Mouse (Mus musculus): Measurements from ENCODE around the gene Rtn4.
"Not testable (repeated sequence)": the region's sequence is repeated elsewhere in the genome, so short reads cannot be mapped to it uniquely, and the experiment has no call there.

Rtn4 gene

DNA sequence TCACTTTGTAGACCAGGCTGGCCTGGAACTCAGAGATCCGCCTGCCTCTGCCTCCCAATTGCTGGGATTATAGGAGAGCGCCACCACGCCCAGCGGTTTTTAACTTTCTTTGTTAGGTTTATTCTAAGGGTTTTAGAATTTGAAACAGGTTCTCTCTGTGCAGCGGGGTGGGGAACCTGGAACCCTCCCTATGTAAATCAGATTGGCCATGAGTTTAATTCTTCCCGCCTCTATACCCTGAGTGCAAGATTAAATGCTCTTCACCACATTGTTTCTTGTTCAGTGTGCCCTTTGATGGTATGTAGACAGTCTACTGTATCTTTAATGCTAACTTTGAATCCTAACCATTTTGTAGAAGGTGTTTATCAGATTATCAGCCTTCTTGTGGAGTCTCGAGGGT, 21.4 kb downstream of the Rtn4 start:
- no peak for DNase-seq (ENCODE audit: low spot score)

DNA sequence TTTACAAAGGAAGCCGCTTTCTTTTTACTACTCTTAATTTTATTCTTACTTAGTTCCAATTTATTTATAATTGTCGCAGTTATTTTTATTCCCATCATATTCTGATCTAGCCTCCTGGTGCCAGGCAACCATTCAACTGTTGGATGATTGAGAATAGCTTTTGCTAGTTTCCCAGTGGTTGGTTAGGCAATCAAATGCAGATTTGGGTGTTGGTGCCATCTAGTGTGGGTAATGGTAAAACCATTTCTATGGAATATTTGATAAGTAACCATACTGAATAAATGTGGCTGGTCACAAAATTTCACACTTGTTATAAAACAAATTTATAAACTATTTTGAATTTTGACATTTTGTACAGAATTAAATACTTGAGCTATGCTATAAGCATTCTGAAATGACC, 22.0 kb downstream of the Rtn4 start:
- DNase-seq (ENCODE audit: low spot score), result no peak

DNA sequence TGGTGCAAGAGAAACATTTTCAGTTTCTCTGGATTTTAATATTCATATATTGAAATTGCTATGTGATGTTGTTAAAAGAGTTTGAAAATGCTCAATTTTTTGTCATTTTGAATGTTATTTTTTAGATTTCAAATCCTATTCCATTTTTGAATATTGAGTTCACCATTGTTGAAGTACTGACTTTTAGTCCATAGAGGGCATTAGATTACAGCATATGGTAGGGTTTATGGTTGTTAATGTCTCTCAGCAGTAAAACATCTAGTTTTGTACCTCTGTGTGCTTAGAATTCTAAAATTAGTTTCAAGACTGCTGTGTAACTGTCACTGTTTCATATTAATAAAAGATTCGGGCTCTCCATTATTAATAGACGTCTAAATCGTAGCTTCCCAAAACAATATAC, 22.8 kb downstream of the Rtn4 start:
- no peak for DNase-seq (ENCODE audit: low spot score)

DNA sequence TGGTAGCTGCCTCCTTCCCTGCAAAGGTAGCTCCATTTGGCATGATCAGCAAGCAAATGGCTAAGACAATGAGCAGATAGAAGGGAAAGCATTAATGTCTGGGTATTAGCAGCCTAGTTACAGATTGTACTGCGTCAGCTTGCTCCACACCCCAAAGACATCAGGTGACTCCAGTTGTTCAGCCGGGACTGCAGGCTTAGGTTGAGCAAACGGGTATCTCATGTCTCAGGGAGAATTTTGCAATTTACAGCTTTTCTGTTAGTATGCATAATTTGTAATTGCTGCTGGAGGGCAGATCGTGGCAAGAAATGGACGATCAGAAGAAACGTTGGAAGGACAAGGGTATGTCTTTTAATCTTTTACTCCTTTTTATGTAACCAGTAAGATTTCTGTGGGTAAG, 25.8 kb downstream of the Rtn4 start:
- DNase-seq (ENCODE audit: low spot score), result no peak

DNA sequence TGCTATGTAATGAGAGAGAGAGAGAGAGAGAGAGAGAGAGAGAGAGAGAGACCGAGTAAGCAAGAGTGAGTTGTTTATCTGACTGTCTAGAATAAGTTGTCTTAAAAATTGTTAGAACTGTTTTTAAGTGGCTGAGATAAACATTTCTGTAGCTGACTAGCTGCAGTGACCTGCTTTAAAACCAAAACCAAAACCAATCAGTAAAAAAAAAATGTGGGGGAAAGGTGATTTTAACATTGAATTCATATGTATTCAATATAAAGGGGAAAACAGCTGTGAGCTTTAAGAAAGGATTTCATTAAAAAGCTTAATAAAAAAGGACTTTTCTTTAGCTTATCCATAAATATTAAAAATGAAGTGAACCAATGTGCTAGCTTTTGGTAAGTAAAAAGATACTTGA, 26.9 kb downstream of the Rtn4 start:
- no peak for DNase-seq (ENCODE audit: low spot score)

DNA sequence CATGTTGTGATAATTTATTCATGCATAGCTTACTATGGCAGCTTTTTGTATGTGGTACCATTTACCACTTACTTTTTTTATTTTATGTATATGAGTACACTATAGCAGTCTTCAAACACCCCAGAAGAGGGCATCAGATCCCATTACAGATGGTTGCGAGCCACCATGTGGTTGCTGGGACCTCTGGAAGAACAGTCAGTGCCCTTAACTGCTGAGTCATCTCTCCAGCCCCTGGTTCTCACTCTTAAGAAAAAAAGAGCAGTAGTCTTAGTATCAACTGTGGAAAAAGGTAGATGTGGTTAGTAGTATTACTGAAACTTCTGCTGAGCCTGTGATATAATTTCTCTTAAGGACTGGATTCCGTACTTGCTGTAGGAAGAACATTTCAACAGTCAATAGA, 31.5 kb downstream of the Rtn4 start:
- no peak for DNase-seq (ENCODE audit: low spot score)

DNA sequence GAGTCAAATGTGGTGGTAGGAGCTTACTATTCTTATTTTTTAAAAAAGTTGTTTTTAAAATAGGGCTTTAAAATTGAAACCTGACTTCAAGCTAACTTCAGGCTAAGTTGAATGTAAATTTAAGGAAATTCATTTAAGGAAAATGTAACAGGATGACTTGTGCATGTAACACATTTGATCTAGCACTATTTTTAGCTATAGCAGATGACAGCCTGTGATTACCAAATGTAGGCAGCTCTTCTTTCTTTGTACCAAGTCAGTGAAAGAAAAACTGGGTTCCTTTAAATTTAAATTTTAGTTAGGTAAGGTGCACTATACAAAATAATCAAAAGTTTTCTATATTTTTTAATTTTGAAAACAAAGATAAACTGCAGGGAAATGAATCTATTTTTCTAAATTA, 32.4 kb downstream of the Rtn4 start:
- DNase-seq (ENCODE audit: low spot score), result no peak

DNA sequence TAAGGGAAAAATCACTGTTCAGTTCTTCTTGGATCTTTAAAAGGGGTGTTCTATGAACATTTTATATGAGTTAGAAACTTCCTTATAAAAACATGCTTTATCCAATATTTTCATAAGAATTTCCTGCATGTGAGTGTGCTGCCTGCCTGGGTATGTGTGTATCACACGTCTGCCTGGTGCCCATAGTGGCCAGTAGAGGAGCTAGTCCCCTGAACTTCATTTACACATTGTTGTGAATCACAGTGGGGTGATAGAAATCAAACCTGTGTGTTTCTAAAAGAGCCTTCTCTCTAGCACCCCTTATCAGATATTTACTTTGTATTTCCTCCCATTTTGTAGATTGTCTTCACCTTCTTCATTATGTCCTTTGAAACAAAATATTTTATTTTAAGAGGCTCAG, 32.9 kb downstream of the Rtn4 start:
- DNase-seq (ENCODE audit: low spot score), result no peak

DNA sequence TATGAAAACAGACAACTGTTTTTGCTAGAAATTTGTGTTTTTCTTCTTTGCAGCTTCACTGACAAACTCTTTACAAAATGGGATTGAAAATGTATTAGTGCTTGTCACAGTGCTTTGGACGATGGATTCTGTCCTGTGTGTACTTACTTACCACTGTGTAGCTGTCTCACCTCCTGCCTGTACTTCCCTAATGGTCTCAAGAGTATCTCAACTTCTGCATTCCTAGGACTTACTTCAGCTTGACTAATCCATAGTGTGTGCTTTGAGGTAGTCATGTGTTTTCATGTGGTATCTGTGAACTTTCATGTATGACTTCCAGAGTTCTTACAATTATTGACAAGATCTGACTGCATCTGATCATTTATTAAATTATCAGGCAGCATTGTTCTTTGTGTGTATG, 35.2 kb downstream of the Rtn4 start:
- DNase-seq (ENCODE audit: low spot score), result no peak

DNA sequence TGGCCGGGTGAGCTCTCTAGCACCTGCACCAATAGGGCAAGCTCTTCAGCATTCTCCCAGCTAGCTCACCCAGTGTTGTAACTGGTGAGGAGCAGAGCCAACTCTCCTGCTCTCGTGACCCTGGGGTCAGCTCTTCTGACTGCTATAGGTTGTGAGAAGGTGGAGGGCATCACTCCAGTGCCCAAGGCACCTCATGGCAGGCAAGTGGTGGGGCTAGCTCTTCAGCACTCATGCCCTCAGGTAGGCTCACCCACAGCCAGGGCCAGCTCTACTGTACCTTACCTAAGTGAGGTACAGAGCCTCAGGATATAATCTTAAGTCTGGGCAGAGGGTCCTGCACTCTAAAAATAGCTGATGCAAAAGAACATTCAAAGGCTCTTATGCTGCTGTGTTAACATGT, 47.0 kb downstream of the Rtn4 start:
- no peak for DNase-seq (ENCODE audit: low spot score)

DNA sequence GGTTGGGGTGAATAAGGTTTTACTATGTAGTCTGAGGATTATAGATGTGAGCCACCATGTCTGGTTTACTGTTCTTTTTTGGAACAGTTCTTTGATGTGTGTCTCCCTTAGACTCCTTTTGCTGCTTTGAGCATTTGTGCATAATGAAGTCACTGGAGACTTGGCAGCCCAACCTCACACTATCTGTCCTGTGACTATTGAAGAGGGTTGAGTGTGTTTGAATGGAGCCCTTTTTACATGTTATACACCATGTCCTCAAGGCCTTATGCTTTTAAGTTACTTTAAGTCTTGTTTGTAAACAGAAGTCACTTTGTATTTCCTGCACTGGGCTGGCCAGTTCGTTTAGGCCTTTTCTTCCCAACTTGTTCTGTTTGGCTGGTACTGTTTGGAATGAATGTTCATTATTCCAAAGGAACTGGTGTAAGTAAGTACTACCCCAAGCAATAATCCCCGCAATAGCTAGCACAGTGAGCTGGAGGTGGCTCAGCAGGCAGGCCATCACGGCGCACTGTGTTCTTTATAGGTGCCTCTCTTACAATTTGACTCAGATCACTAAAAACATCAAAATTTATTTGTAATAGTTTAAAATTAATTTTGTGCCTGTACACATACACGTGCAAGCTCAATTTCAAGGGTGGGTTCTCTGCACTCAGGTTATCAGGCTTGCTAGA, 52.1 kb downstream of the Rtn4 start:
- DNase-seq (ENCODE audit: low spot score), result no peak

DNA sequence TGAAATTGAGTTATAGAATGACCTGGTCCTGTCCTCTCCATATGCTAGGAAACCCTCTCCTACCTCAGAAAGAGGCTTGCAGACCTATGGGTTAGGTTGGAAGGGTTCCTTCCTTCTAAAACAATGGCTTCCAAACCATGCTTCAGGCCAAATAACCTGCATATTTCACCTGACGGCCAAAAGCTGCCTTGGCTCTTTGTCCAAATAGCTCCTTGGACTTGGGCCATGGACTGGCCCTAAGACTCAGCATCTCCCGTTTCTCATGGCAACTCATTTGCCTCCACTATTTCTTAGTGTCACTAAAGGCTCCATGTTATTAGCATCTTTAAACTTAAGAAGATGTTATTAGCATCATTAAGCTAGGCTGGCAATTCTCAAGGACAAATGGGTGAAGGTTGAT, 52.8 kb downstream of the Rtn4 start:
- DNase-seq (ENCODE audit: low spot score), result no peak

DNA sequence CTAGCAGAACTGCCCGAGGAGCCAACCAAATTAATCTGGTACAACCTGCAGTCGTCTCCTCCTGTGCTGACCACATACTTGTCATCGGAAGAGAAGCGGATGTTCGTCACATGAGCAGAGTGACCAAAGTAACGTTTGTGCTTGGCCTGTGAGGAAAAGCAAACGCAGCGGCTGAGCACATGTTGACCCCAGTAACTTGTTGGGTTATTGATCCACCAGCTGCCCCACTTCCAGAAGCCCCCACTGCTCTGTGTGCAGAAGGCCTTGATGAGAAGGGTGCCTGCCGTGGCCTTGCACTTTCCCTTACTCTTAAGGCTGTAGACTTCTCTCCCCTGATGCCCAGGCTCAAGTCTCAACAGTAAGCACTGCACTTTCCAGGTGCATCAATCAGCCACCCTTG, 53.5 kb downstream of the Rtn4 start:
- DNase-seq (ENCODE audit: low spot score), result no peak

DNA sequence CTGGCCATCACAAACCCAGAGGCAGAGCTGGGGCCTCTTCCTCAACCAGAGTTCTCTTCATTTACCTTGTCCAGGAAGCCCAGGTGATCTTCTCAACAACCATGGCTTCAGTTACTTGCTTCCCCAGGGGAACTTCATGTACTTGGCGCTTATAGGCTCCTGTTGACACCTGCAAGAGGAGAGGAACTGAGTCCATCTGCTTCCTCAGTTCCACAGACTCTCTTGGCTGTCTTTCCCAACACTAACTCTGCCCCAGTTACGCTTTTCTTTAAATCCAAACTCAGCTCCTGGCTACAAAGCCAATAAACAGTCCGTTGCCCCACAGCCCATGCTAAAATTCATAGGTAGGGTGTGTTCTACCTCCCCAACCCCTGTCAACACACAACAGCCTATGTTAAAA, 54.6 kb downstream of the Rtn4 start:
- no peak for DNase-seq (ENCODE audit: low spot score)

DNA sequence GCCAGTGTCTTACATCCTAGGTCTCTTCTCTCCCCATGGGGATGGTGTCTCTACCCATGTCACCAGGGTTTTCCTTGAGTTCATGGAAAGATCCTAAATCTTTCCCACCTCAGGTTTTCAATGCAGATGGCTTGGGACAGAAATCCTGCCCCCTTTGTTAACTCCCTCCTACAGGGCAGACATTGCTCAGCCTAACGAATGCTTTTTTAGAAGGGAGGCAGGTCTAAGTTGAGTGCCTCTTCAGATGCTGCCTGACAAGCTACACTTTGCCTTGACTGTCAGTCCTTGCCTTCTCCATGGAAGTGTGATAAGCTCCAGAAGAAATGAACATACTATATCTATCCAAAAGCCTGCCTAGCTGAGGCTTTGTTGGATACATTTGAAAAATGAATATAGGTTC, 55.1 kb downstream of the Rtn4 start:
- DNase-seq (ENCODE audit: low spot score), result no peak

DNA sequence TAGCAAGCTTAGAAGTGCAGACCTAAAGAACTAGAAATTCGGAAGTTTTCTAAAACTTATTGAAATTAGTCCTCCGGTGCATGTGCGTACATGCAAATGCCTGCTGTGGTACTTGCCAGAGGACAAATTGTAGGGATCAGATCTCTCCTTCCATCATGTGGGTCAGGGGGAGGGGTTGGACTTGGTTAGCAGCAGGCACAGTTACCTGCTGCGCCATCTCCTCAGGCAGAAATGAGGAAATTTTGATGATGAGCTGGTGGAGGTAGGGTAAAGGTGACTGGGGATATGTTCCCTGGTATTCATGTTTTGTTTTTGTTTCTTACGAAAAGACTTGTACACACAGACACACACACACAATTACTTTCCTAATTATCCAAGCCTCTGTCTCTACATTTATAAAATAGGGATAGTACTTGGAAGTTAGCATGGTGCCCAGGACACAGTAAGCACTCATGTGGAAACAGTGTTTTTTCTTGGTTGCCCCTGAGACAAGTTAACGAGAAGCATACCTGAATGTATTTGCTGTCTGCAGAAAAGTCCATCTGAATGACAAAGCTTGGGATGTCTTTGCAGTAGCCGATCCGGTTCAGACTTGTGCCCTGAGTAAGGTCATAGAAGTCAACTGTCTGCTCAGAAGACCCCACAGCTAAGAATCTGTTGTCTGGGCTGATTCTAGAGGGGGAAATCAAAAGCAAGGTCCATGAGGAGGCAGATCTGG, 56.2 kb downstream of the Rtn4 start:
- no peak for DNase-seq (ENCODE audit: low spot score)

DNA sequence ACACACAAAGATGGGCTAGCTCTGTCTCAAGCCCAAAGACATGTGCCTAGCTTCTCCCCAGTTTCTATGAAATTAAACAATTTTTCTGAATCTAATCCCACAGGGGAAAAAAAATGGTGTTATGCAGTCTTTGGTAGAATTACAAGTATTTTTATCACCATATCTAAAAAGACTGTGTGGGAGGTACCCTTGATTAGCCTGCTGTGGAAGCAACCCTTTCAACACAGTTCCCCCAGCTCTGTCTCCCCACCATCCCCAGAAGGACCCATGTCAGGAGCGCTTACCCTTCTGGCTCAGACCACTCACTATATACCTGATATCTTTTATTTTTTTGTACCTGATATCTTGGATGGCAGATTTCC, 56.7 kb downstream of the Rtn4 start:
- no peak for DNase-seq (ENCODE audit: low spot score)

DNA sequence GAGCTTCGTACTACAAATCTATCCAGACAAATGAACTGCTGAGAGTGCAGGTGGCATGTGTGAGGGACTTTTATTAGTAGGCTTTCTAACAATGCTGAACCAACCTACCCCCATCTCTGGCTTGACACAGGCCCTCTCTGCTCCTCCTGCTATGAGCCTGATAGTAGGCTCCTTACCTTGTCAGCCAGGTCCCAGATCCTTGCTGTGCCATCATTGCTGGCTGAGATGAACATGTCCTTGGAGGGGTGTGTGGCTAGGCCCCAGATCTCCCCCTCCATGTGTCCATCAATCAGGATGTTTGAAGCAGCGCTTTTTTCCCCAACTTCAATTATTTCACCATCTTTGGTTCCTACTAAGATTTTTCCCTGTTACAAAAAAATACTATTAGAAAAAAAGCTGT, 58.3 kb downstream of the Rtn4 start:
- no peak for DNase-seq (ENCODE audit: low spot score)

DNA sequence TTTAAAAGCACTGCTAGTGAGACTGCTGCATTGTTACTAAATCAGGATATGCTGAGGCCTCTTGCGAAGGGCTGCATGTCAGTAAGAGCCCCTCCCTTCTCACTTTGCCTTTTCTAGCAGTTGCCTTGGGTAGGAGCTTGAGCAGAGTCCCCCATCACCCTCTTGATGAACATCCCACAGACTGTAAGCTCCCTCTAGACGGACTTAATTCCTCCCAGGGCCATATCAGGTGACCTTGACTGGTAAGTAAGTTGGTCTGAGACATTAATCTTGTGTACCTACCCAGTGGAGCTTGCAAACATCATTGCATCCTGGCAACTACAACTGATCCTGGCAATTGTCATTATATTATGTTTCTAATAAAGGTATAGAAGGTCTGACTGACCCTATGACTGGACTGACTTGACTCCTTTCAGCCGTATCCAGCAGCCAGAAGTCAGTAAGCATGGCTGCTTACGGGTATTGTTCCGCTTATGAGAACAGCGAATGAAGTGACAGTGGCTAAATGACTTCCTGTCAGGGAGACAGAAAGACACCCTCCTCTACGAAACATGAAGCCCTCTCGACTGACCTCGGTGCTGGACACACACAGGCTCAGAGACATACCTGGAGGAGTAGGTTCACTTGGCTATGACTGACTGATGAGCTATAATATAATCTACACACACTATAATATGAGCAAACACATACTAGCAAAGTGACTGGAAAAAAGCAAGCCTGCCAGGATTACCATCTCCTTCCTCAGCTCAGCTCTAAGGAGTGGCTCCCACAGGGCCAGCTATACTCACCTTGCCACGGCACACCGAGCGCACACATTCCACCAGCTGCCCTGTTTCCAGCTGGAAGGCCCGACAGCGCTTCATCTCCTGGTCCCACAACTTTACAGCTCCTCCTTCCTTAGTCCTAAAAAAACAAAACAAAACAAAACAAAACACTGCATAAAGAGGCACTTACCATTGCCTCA, 59.2 kb downstream of the Rtn4 start:
- DNase-seq (ENCODE audit: low spot score), result no peak

DNA sequence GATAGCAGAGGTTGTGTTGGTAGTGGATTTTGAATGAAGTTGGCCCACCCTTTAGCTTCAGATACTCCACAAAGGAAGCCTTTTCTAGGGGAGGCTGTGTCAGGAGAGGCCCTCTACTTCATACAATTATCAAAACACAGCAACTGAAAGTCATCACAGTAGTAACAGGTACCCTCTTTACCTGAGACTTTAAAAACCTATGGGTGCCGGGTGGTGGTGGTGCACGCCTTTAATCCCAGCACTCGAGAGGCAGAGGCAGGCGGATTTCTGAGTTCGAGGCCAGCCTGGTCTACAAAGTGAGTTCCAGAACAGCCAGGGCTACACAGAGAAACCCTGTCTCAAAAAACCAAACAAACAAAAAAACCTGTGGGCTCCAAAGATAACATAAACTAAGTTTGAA, 63.3 kb downstream of the Rtn4 start:
- not testable (repeated sequence) for DNase-seq (ENCODE audit: low spot score)

DNA sequence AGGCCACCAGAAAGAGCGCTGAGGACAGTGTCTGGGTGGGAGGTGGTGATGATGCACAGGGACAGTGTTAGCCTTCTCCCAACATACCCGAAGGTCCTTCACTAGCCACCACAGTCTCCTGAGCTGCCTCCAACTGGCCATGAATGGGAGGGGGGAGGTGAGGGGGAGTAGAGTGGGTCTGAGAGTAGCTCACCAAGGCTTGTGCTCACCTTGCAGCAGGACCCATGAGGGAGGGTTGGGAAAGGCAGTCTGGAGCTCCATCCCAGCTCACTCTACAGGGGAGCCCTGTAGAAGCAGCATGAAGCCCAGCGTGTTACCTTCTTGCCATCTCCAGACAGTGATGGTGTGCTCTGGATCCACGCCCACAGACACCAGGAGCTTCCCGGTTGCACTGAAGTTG, 65.9 kb downstream of the Rtn4 start:
- no peak for DNase-seq (ENCODE audit: low spot score)

DNA sequence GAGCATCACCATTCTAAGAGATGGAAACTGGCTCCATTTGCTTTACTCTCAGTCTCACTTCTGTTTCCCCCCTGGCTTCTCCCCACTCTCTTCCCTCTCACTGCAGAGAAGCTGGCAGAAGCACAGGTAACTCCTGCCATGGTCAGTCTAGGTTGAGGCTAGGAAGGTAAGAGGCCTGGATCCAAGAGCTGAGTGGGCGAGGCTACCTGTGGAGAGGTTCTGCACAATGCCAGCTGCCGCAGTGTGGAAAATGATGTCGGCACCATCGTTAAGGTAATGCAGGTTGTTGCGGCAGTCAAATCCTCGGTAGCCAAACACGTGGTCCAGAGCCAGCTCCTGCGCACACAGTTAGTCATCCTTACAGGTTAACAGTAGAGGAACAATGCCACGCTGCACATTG, 68.6 kb downstream of the Rtn4 start:
- no peak for DNase-seq (ENCODE audit: low spot score)

DNA sequence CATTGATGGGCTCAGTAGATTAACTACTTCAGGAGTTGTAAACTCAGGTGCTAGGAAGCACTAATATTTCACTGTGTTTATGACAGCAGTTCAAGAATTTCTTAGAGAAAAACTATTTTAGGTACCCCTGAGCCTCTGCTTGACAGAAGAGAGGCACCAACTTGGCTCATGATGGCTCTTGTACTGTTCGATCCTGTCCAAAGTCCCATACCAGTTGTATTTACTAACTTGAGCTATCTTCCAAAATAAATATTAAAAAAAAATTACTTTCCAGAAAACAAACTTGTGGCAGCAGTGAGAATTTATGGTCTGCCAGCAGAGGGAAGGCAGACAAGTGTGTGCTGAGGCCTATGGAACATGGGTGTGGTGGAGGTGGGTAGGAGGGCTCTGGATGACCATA, 70.0 kb downstream of the Rtn4 start:
- DNase-seq (ENCODE audit: low spot score), result no peak

Data from T-cell, adult 2 months (primary cell).